Mouse (Mus musculus) CD4-positive helper T cell, adult 2 months (primary cell): ENCODE results near the gene Atp6v1e1.

Experiments
- DNase-seq: peaks from one replicate; pipeline ENCODE4 v3.0.0-alpha.2; 2012; ENCODE audit warnings: low read depth, missing footprints, low spot score

The Atp6v1e1 gene

GRCm38 (mm10) chr6:120772025-120772424 lies 50.6 kb downstream of the Atp6v1e1 start:
- DNase-seq, result no peak

- no peak for DNase-seq
These were observed 51.2 kb downstream of the Atp6v1e1 start for GRCm38 (mm10) chr6:120771366-120771765.

DNA sequence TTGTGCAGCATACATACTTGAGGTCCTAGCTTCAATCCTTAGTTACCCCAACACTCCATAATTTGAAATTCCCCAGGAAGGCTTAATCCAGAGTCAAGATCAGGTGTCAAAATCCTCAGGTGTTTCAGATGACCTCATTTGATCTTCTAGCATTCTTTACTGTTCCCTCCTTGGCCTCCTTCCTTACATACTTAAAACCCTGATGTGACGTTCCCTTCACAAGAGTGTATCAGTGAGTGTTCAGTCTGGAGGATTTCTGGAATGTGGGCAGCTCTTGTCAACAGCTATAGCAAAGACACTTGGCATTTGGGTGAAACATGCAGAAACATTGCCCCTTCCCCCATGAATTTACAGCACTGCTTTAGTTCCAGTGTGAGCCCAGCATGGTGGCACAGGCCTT lies 52.6 kb downstream of the Atp6v1e1 start:
- DNase-seq, result no peak

DNA sequence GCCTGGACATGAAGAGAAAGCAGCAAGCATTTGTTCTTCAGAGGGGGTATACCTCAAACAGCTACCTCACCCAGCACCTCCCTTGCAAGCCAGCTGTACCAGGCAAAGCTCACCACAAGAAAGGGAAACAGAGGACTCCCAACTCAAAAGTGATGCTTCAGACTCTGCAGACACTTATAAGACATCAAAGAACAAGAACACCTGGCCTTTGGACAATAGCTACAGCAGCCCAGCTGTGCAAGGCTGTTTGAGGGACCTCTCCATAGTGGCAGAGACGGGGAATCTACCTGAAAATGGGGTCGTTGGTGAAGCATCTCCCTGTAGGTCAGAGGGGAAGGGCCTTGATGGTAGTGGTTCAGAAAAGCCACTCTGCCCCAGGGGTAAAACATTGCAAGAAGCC lies 61.4 kb downstream of the Atp6v1e1 start:
- no peak for DNase-seq

- DNase-seq, result no peak
These were observed 76.2 kb downstream of the Atp6v1e1 start for GRCm38 (mm10) chr6:120746416-120746815.
